Mouse (Mus musculus): ENCODE measurements around the gene Hebp1.
A peak's percentile ranks its signal among the peaks of the same experiment; 100 is the strongest.

The Hebp1 gene

GRCm38 (mm10) chr6:135197921-135198532 lies at the start of gene Hebp1, which contains the start of gene Fam234b:
TSS of gene Hebp1 (minus strand) at chr6:135198022.
TSS of gene Fam234b (plus strand) at chr6:135197977.
- DNase-seq (ENCODE audit: low spot score in 2 of 2), result peak; percentile 74 to 88

GRCm38 (mm10) chr6:135245586-135245985 lies 47.8 kb upstream of the Hebp1 start:
- no peak for DNase-seq (ENCODE audit: low spot score in 2 of 2)

DNA sequence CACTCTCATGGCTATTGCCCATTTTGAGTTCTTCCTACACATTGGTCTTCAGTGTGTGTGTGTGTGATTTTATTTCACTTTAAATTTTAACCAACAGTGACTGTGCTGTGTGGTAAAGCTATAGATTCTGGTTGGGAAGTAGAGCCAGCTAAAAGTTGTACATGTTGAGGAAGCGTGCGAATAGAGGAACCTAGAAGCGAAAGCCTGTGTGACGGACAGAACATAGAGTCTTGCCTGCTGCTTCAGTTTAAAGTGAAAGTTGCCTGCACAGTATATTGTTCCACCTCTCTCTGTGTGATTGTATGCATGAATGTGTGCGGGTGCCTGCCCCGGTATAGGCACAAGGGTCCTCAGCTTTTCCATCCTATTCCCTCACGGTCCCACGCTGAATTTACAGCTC lies 42.5 kb upstream of the Hebp1 start:
- no peak for DNase-seq (ENCODE audit: low spot score in 2 of 2)

- no peak for DNase-seq (ENCODE audit: low spot score in 2 of 2)
These were observed 40.4 kb upstream of the Hebp1 start for GRCm38 (mm10) chr6:135238211-135238610.

DNA sequence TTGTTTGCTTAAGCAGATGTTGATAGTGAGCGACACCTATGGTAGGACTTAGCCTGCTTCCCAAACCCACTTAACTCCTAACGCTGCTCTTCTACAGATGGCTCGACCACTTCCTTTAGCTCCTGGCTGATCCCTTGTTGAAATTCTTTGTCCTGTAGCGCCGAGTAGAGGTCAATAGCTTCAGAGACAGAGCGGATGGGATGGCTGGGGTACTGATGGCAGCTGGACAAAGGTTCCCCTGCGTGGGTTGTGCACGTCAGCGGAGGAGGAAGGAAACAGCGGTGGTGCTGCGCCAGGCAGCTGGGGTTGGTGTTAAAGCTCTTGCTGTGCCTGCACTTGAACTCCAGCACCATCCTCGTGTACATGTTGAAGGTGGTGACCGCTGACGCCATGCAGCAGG lies 39.5 kb upstream of the Hebp1 start:
- peak; percentile 37 to 50 for DNase-seq (ENCODE audit: low spot score in 2 of 2)

- DNase-seq (ENCODE audit: low spot score in 2 of 2), result no peak
These were observed 38.8 kb upstream of the Hebp1 start for GRCm38 (mm10) chr6:135236576-135236975.

DNA sequence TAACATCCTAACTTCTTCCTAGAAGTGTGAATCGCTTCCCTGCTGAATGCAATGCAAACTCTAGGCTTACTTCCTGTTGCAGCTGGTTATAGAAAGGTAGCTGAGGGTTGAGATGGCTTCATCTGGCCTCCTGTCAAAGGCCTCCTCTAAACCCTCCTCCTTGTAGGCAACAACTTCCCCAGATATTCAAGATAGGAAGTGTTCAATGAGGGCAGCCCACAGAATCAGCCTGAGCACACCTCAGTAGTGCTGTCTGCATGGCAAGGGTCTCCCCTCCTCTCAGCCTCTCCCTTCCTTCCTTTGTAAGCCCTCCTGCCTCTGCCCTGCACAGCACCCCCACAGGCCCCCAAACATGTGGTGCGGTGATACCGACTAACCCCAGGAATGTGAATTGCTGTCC lies 37.9 kb upstream of the Hebp1 start:
- DNase-seq (ENCODE audit: low spot score in 2 of 2), result no peak

- no peak for DNase-seq (ENCODE audit: low spot score in 2 of 2)
These were observed 34.8 kb upstream of the Hebp1 start for GRCm38 (mm10) chr6:135232443-135233182.

- DNase-seq (ENCODE audit: low spot score in 2 of 2), result no peak
These were observed 32.8 kb upstream of the Hebp1 start for GRCm38 (mm10) chr6:135230586-135230985.

GRCm38 (mm10) chr6:135228465-135228941 lies 30.7 kb upstream of the Hebp1 start:
- DNase-seq (ENCODE audit: low spot score in 2 of 2), result peak in 1 of 2 experiments; percentile 29

- DNase-seq (ENCODE audit: low spot score in 2 of 2), result no peak
These were observed 26.1 kb upstream of the Hebp1 start for GRCm38 (mm10) chr6:135223786-135224416.

- no peak for DNase-seq (ENCODE audit: low spot score in 2 of 2)
These were observed 22.1 kb upstream of the Hebp1 start for GRCm38 (mm10) chr6:135219916-135220315.

DNA sequence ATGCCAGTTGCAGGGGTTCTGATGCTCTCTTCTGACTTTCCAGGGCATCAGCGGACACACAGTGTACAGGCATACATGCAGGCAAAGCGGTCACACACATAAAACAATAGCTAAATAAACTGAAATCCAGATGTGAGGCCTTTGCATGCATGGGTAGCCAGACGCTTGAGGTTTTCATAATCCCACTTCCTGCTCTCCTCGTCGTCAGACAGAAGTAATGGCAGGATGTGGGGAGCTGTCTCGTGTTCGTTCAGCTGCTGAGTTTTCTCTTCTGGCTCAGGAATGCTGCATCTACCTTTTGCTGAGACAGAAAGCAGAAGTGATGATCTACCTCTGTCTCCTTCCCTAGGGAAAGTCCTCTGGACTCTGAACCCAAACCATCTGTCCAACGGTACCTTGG lies 20.5 kb upstream of the Hebp1 start:
- DNase-seq (ENCODE audit: low spot score in 2 of 2), result peak; percentile 57 to 63

GRCm38 (mm10) chr6:135212666-135213065 lies 14.8 kb upstream of the Hebp1 start:
- DNase-seq (ENCODE audit: low spot score in 2 of 2), result no peak

- no peak for DNase-seq (ENCODE audit: low spot score in 2 of 2)
These were observed 13.3 kb upstream of the Hebp1 start for GRCm38 (mm10) chr6:135211169-135211568.

DNA sequence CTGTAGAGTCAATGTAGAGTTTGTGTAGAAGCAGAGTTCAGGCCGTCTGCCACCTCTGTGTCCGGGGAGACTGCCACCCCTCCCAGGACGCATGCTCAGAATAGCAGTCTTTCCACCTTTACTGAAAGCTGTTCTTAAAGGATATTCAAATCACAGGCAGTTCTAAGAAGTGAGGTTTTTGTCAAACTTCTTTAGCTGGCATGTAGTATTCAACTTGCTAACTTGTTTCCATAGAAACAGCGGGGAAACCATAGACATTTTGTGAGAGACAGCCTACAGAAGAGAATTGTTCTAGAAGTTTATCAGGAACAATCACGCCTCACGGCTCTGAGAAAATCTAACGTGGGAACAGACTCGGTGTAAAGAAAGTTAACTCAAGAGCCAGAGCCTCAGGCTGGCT lies 9.1 kb upstream of the Hebp1 start:
- DNase-seq (ENCODE audit: low spot score in 2 of 2), result no peak

- DNase-seq (ENCODE audit: low spot score in 2 of 2), result no peak
These were observed 8.0 kb upstream of the Hebp1 start for GRCm38 (mm10) chr6:135205802-135206201.

GRCm38 (mm10) chr6:135204869-135205268 lies 7.0 kb upstream of the Hebp1 start:
- no peak for DNase-seq (ENCODE audit: low spot score in 2 of 2)

- DNase-seq (ENCODE audit: low spot score in 2 of 2), result no peak
These were observed 5.9 kb upstream of the Hebp1 start for GRCm38 (mm10) chr6:135203737-135204136.

- no peak for DNase-seq (ENCODE audit: low spot score in 2 of 2)
These were observed 4.8 kb upstream of the Hebp1 start for GRCm38 (mm10) chr6:135202668-135203067.

GRCm38 (mm10) chr6:135200122-135200957 lies 2.5 kb upstream of the Hebp1 start:
- no peak for DNase-seq (ENCODE audit: low spot score in 2 of 2)

DNA sequence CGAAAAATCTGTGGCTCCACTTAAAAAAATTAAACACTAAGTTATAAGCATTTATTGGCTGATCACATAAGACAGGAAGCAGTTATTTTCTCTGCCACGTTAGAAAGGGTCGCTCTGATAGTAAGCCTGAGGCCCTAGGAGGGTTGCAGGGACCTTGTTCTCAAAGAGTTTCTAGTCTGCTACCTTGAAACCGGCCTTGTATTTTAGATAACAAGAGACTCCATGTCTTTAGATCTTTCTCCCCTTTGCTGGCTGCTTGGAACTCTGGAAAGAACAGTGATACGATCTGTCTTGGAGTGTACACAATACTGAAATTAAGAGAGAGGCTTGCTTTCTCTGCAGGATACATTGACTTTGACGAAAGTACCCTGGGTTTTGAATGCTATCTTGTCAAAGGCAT lies 904 bp upstream of the Hebp1 start:
- DNase-seq (ENCODE audit: low spot score in 2 of 2), result no peak
